Mouse (Mus musculus) central nervous system, embryonic 18 days (tissue): Measurements from ENCODE around the gene Leo1. TPM values are rescaled to one million over a fixed set of nuclear protein-coding genes. Genes with fewer than 3 reads are reported as not detected.

Experiments
- polyA plus RNA-seq: library from polyadenylated mRNA; depleted of rRNA; stranded (reverse); fragments of >200 nt; gene quantifications from 2 replicates; pipeline ENCODE4 v1.2.3, GENCODE M21; 2012; rRNA removed

Leo1 gene
- polyA plus RNA-seq, result 17.1 and 17.8 TPM in 2 replicates

DNA sequence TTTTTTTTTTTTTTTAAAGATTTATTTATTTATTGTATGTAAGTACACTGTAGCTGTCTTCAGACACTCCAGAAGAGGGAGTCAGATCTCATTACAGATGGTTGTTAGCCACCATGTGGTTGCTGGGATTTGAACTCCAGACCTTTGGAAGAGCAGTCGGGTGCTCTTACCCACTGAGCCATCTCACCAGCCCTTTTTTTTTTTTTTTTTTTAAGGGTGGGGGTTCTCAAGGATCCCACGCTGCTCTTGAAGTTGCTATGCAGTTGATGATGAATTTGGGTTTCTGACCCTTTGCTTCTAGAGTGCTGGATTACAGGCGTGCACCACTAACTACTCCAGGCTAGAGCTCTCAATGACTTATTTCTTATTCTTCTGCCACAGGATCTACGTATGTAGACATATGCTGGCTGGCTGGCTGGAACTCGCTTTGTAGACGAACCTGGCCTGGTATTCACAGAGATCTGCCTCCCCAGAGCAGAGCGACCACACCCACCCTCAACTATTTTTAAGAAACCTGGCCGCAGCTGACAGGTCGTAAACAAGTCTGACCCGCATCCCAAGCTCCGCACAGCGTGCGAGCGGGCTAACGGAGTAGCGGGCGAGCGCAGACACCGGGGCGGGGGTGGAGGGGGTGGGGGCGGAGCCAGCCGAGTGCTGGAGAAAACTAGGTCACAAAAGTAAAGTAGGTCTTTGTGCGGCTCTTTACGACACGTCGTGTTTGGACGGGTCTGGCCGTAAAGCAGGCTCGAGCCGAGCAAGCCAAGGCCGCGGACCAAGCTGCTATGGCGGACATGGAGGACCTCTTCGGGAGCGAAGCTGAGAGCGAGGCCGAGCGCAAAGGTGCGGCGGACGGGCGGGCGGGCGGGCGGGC lies at the start of gene Leo1:
Gene Leo1 (plus strand): TSS at position 729 of the 871 bp plus-strand sequence.

DNA sequence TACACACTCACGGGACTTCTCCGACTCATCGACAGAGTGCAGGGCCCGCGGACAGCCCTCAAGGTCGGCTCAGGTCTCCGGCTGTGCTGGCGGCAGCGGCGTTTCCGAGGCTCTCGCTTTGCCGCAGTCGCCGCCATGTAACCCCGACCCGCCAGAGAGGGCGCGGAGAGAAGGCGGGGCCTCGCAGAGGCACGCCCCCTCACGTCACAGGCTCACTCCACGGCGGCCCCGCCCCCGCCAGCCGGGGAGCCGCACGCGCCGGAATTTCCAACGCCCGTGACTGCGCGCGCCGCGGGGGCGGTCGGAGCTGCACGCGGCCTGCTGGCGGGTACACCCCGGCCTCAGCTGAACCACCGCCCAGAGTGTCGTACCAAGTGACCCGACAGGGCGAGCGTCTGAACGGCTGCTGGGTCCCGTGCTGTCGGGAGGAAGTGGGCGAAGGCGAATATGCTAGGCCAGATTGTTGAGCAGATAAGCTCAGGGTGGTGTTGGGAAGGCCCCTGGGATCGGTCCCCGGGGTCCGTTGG lies 31.4 kb upstream of the Leo1 start, which contains the start of gene Mapk6:
Gene Mapk6 (minus strand): TSS at position 154 of the 527 bp plus-strand sequence.

Other genes with a start within 250 kb of the Leo1 start
- 0.34 and 0.57 TPM in 2 replicates for gene Myo5c, start 209.5 kb upstream of the Leo1 start, polyA plus RNA-seq
- gene Gnb5, start 135.2 kb upstream of the Leo1 start, polyA plus RNA-seq, result 75.8 and 79.3 TPM in 2 replicates
- 0.04 TPM in 1 of 2 replicates, not detected in the other for gene Bcl2l10, start 93.8 kb upstream of the Leo1 start, polyA plus RNA-seq
- gene Mapk6, start 31.5 kb upstream of the Leo1 start, polyA plus RNA-seq, result 62.7 and 62.8 TPM in 2 replicates
- gene Tmod3, start 118.1 kb downstream of the Leo1 start, polyA plus RNA-seq, result 72.1 and 76.0 TPM in 2 replicates
- 93.5 and 98.1 TPM in 2 replicates for gene Tmod2, start 169.8 kb downstream of the Leo1 start, polyA plus RNA-seq
- gene Lysmd2, start 184.2 kb downstream of the Leo1 start, polyA plus RNA-seq, result 31.3 and 35.1 TPM in 2 replicates
- 98.7 and 103 TPM in 2 replicates for gene Scg3, start 242.5 kb downstream of the Leo1 start, polyA plus RNA-seq